Mouse (Mus musculus) liver, embryonic 14.5 days (tissue): ENCODE measurements around the gene Mdc1. TPM values are rescaled to one million over a fixed set of nuclear protein-coding genes. Genes with fewer than 3 reads are reported as not detected.
A peak's percentile ranks its signal among the peaks of the same experiment; 100 is the strongest.

Experiments
- ATAC-seq: fragments of 200-750 bp; cut with Nextera tagmentation; 2 replicates; pipeline ENCODE4 v1.8.0; 2017; ENCODE audit warnings: moderate number of reproducible peaks, mild to moderate bottlenecking, moderate library complexity; ENCODE audit not compliant: insufficient read depth
- DNase-seq, 3 experiments: peaks; one replicate each; pipeline ENCODE4 v3.0.0-alpha.2; 2012 to 2013; ENCODE audit warnings: low read depth in 3 of 3, low spot score in 3 of 3
- H3K27ac ChIP-seq: fragments of 300-500 bp; sonication (generic); 2 replicates; pipeline ENCODE4 v1.5.1; 2014; ENCODE audit warnings: moderate library complexity, mild to moderate bottlenecking, control low read depth, inconsistent platforms
- H3K27me3 ChIP-seq: fragments of 300-500 bp; sonication (generic); 2 replicates; pipeline ENCODE4 v1.6.1; 2014; ENCODE audit warnings: mild to moderate bottlenecking, low read length, moderate library complexity; ENCODE audit not compliant: control insufficient read depth, insufficient read depth
- H3K36me3 ChIP-seq: fragments of 300-500 bp; sonication (generic); replicated peaks from 2 replicates; pipeline ENCODE4 v1.6.1; 2014; ENCODE audit warnings: low read depth; ENCODE audit not compliant: control insufficient read depth, insufficient read depth
- H3K4me1 ChIP-seq, 2 experiments: fragments of 200-500 bp in 1 of 2; fragments of 300-500 bp in 1 of 2; sonication (generic) in 1 of 2; replicated peaks; 2 replicates each; pipeline ENCODE4 v1.6.1; 2012 to 2014; ENCODE audit warnings: antibody characterized with exemption in 1 of 2, inconsistent platforms in 1 of 2, low read length in 1 of 2; ENCODE audit not compliant: control insufficient read depth in 2 of 2, insufficient read depth in 2 of 2
- H3K4me2 ChIP-seq: fragments of 300-500 bp; sonication (generic); 2 replicates; pipeline ENCODE4 v1.6.1; 2014; ENCODE audit warnings: low read depth, mild to moderate bottlenecking, control low read depth, moderate library complexity
- H3K4me3 ChIP-seq, 2 experiments: fragments of 200-500 bp in 1 of 2; fragments of 300-500 bp in 1 of 2; sonication (generic) in 1 of 2; 2 replicates each; pipeline ENCODE4 v1.5.1; 2012 to 2014; ENCODE audit warnings: low read depth in 2 of 2, low read length in 2 of 2, mild to moderate bottlenecking in 2 of 2, control low read depth in 1 of 2, inconsistent platforms in 1 of 2, moderate library complexity in 1 of 2; ENCODE audit not compliant: insufficient read depth in 1 of 2
- H3K9ac ChIP-seq: fragments of 300-500 bp; sonication (generic); replicated peaks from 2 replicates; pipeline ENCODE4 v1.6.1; 2014; ENCODE audit warnings: mild to moderate bottlenecking, control low read depth, moderate library complexity
- H3K9me3 ChIP-seq: fragments of 300-500 bp; sonication (generic); 2 replicates; pipeline ENCODE4 v1.6.1; 2016; ENCODE audit warnings: low read length, mixed read lengths; ENCODE audit not compliant: control insufficient read depth
- CTCF ChIP-seq: IDR thresholded peaks from 2 replicates; pipeline ENCODE4 v1.5.1; 2016; ENCODE audit warnings: antibody characterized with exemption, low read depth, control low read depth
- EP300 ChIP-seq: IDR thresholded peaks from 2 replicates; pipeline ENCODE4 v1.6.1; 2016; ENCODE audit warnings: antibody characterized with exemption, low read depth
- WGBS: fragments of 180-500 bp; shearing (Covaris S2); extraction: QIAGEN DNeasy Blood & Tissue Kit; methylation state at CpG from one replicate; pipeline ENCODE4 v1.1.7; 2014; ENCODE audit not compliant: insufficient replicate concordance; 5-methylcytosine and 5-hydroxymethylcytosine counted together
- polyA plus RNA-seq, 2 experiments: library from polyadenylated mRNA; depleted of rRNA in 1 of 2; stranded (reverse) in 1 of 2; unstranded in 1 of 2; fragments of >200 nt; fragmentation: Nextera tagmentation in 1 of 2; extraction: Ambion mirVana in 1 of 2; gene quantifications; 2 replicates each; pipeline versions ENCODE4 v1.2.1 to v1.2.3; 2012 to 2014

Mdc1 gene
- polyA plus RNA-seq, 2 experiments = 6.3 to 10.0 TPM

DNA sequence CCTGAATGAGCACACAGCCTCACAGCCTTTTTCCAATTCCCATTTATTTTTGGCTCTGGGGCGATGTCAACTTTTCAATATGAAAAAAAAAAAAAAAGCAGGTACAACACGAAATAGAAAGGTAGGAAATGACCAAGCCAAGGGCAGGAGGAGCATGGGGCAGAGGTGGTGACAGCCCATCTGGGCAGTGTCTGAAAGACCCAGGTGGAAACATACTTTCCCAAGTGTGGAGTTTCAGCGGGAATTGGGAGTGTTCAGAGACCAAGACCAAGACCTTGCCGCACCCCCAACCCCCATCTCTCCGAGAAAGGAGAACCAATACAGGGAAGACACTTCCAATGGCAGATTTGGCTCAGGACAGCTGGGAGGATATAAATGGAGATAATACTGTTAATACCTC, 7.4 kb upstream of the Mdc1 start:
- TF ChIP-seq EP300 (no peak), CTCF (no peak)
- H3K9me3 ChIP-seq = no peaks in the 10 kb centered on the region
- H3K4me2 ChIP-seq = peak overlapping the region; percentile 11; the same call in 1 of the 2 replicates
- peaks cover 48% of the 10 kb centered on the region for H3K36me3 ChIP-seq
- ATAC-seq (no peak), DNase-seq (no peak)
- no peaks in the 10 kb centered on the region for H3K27me3 ChIP-seq
- no peak overlapping the region for H3K4me3 ChIP-seq
- no peak overlapping the region for H3K9ac ChIP-seq
- 40% methylated on average over 5 of the region's 5 CpGs for WGBS
- peaks cover 18 to 27% of the 10 kb centered on the region in 2 experiments for H3K4me1 ChIP-seq
- peak overlapping the region; percentile 18; the same call in 1 of the 2 replicates for H3K27ac ChIP-seq

- WGBS = 72% methylated on average over 26 of the region's 26 CpGs
- Histone ChIP-seq H3K27me3 (no peaks in the 10 kb centered on the region), H3K36me3 (peaks cover 48% of the 10 kb centered on the region), H3K9me3 (no peaks in the 10 kb centered on the region), H3K27ac (no peak overlapping the region), H3K4me1 (peaks cover 28 to 36% of the 10 kb centered on the region in 2 experiments), H3K4me2 (peak overlapping the region; percentile 96), H3K4me3 (peak overlapping the region; percentile 1 to 98; a peak in 3 of 4 replicates), H3K9ac (no peak overlapping the region; the same call in 1 of the 2 replicates)
- TF ChIP-seq CTCF = no peak
- TF ChIP-seq EP300 = no peak
- no peak for DNase-seq
- ATAC-seq = no peak
Measured at GRCm38 (mm10) chr17:35834696-35835422, 6.5 kb upstream of the Mdc1 start.

DNA sequence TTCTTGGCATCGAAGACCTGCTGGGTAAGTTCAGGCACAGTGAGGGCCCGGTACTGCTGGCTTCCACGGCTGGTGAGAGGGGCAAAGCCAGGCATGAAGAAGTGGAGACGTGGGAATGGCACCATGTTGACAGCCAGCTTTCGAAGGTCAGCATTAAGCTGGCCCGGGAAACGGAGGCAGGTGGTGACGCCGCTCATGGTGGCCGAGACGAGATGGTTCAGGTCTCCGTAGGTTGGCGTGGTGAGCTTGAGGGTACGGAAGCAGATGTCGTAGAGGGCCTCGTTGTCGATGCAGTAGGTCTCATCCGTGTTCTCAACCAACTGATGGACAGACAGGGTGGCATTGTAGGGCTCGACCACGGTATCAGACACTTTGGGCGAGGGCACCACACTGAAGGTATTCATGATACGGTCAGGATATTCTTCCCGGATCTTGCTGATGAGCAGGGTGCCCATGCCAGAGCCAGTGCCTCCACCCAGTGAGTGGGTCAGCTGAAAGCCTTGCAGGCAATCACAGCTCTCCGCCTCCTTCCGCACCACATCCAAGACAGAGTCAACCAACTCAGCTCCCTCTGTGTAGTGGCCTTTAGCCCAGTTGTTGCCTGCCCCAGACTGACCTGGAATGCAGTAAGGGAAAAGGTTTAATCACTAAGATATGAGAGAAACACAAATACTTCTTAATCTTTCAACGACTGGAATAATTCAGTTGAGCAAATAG, 5.7 kb upstream of the Mdc1 start:
- peaks cover 33 to 40% of the 10 kb centered on the region in 2 experiments for H3K4me1 ChIP-seq
- TF ChIP-seq EP300 (no peak), CTCF (no peak)
- H3K9me3 ChIP-seq = no peaks in the 10 kb centered on the region
- peak overlapping the region; percentile 96 for H3K4me2 ChIP-seq
- peak overlapping the region; percentile 100 for H3K9ac ChIP-seq
- no peak for ATAC-seq
- no peak for DNase-seq
- peak overlapping the region; percentile 96 to 98; a peak in 3 of 4 replicates for H3K4me3 ChIP-seq
- H3K27me3 ChIP-seq = no peaks in the 10 kb centered on the region
- WGBS = 76% methylated on average over 26 of the region's 26 CpGs
- H3K27ac ChIP-seq = peak overlapping the region; percentile 28
- peaks cover 48% of the 10 kb centered on the region for H3K36me3 ChIP-seq

GRCm38 (mm10) chr17:35836178-35836965, 4.9 kb upstream of the Mdc1 start:
- peak overlapping the region; percentile 96 to 98 for H3K4me3 ChIP-seq
- H3K27ac ChIP-seq = peak overlapping the region; percentile 96
- TF ChIP-seq EP300 (no peak), CTCF (peak; percentile 89)
- peaks cover 48% of the 10 kb centered on the region for H3K36me3 ChIP-seq
- 6% methylated on average over 24 of the region's 24 CpGs for WGBS
- peak overlapping the region; percentile 100 for H3K9ac ChIP-seq
- peaks cover 35 to 40% of the 10 kb centered on the region in 2 experiments for H3K4me1 ChIP-seq
- no peaks in the 10 kb centered on the region for H3K9me3 ChIP-seq
- H3K27me3 ChIP-seq = no peaks in the 10 kb centered on the region
- ATAC-seq (no peak), DNase-seq (peak; percentile 73 to 82 (median 73))
- H3K4me2 ChIP-seq = peak overlapping the region; percentile 96
